Mouse (Mus musculus) liver, postnatal 0 days (tissue): ENCODE data around the gene Oxgr1.

ENCODE experiments used
- CTCF ChIP-seq: sonication (generic); IDR thresholded peaks from 2 replicates; pipeline ENCODE4 v1.5.1; 2016; ENCODE audit warnings: antibody characterized with exemption, low read depth
- EP300 ChIP-seq: IDR thresholded peaks from 2 replicates; pipeline ENCODE4 v1.6.1; 2016; ENCODE audit warnings: antibody characterized with exemption, low read depth, mild to moderate bottlenecking

- TF ChIP-seq CTCF: peak; percentile 64
- TF ChIP-seq EP300: no peak
These were observed 18.9 kb upstream of the Oxgr1 start for GRCm38 (mm10) chr14:120061096-120061495.
